Mouse (Mus musculus): Measurements from ENCODE around the gene Arl11. TPM values are rescaled to one million over a fixed set of nuclear protein-coding genes. Genes with fewer than 3 reads are reported as not detected.

The Arl11 gene
- polyA plus RNA-seq, 1 experiment from 2014 or later: 0.80 TPM

- WGBS: 89% methylated on average over 6 of the region's 6 CpGs
- no peak overlapping the region for H3K9ac ChIP-seq (replicated peaks; ENCODE audit: low read length)
- H3K4me1 ChIP-seq (ENCODE audit: insufficient read depth, low read length): no peaks in the 10 kb centered on the region
- no peak for ATAC-seq (ENCODE audit: low FRiP score, low TSS enrichment)
- H3K27me3 ChIP-seq (ENCODE audit: insufficient read depth, low read length): no peaks in the 10 kb centered on the region
- no peak overlapping the region for H3K4me3 ChIP-seq (ENCODE audit: low read length)
- no peaks in the 10 kb centered on the region for H3K36me3 ChIP-seq (ENCODE audit: insufficient read depth, low read length)
- no peaks in the 10 kb centered on the region for H3K9me3 ChIP-seq (ENCODE audit: low read length)
- H3K4me2 ChIP-seq (replicated peaks; ENCODE audit: low read depth, low read length): no peak overlapping the region
- no peak overlapping the region for H3K27ac ChIP-seq (ENCODE audit: low read length)
Measured at GRCm38 (mm10) chr14:61299810-61300209, 9.7 kb upstream of the Arl11 start.

GRCm38 (mm10) chr14:61301323-61301722 is 8.2 kb upstream of the Arl11 start:
- 57% methylated on average over 2 of the region's 2 CpGs for WGBS
- Histone ChIP-seq H3K9ac (replicated peaks; ENCODE audit: low read length) (no peak overlapping the region), H3K9me3 (ENCODE audit: low read length) (no peaks in the 10 kb centered on the region), H3K4me1 (ENCODE audit: insufficient read depth, low read length) (no peaks in the 10 kb centered on the region), H3K4me2 (replicated peaks; ENCODE audit: low read depth, low read length) (no peak overlapping the region), H3K27ac (ENCODE audit: low read length) (no peak overlapping the region), H3K36me3 (ENCODE audit: insufficient read depth, low read length) (no peaks in the 10 kb centered on the region), H3K27me3 (ENCODE audit: insufficient read depth, low read length) (no peaks in the 10 kb centered on the region), H3K4me3 (ENCODE audit: low read length) (no peak overlapping the region)
- no peak for ATAC-seq (ENCODE audit: low FRiP score, low TSS enrichment)

GRCm38 (mm10) chr14:61302428-61302827 is 7.1 kb upstream of the Arl11 start:
- Histone ChIP-seq H3K9ac (replicated peaks; ENCODE audit: low read length) (no peak overlapping the region), H3K4me3 (ENCODE audit: low read length) (no peak overlapping the region), H3K4me2 (replicated peaks; ENCODE audit: low read depth, low read length) (no peak overlapping the region), H3K27ac (ENCODE audit: low read length) (no peak overlapping the region), H3K27me3 (ENCODE audit: insufficient read depth, low read length) (no peaks in the 10 kb centered on the region), H3K4me1 (ENCODE audit: insufficient read depth, low read length) (no peaks in the 10 kb centered on the region), H3K9me3 (ENCODE audit: low read length) (no peaks in the 10 kb centered on the region), H3K36me3 (ENCODE audit: insufficient read depth, low read length) (no peaks in the 10 kb centered on the region)
- ATAC-seq (ENCODE audit: low FRiP score, low TSS enrichment): no peak
- 76% methylated on average over 2 of the region's 2 CpGs for WGBS

DNA sequence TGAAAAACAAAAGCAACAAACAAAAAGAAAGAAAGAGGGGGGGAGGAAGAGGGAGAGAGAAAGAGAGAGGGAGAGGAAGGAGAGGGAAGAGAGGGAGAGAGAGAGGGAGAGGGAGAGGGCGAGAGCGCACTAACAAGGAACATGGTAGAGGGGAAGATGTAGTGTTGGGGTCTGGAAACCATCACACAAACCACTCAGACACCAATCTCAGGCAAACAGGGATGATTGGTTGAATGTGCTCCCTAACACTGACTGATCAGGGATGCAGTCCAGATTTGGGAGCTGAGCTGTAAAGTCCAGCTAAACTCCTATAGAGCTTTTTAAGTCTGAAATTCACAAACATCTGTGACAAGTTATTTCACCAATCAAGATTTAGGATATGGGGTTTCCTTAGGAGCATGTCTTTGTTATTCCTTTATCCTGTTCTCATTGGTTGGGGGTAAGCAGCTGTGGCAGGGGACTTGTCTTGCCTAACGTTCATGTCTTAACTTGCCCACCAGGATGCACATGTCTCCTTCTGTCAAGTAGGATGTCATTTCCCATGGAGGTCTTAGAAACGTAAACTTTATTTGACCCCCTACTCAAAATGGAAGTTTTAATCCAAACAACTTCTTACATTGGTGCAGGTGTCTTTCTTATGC is 5.5 kb upstream of the Arl11 start:
- Histone ChIP-seq H3K27me3 (ENCODE audit: insufficient read depth, low read length) (no peaks in the 10 kb centered on the region), H3K4me1 (ENCODE audit: insufficient read depth, low read length) (no peaks in the 10 kb centered on the region), H3K27ac (ENCODE audit: low read length) (no peak overlapping the region), H3K36me3 (ENCODE audit: insufficient read depth, low read length) (no peaks in the 10 kb centered on the region), H3K4me2 (replicated peaks; ENCODE audit: low read depth, low read length) (no peak overlapping the region), H3K9me3 (ENCODE audit: low read length) (no peaks in the 10 kb centered on the region), H3K4me3 (ENCODE audit: low read length) (no peak overlapping the region), H3K9ac (replicated peaks; ENCODE audit: low read length) (no peak overlapping the region)
- 76% methylated on average over 4 of the region's 4 CpGs for WGBS
- no peak for ATAC-seq (ENCODE audit: low FRiP score, low TSS enrichment)

DNA sequence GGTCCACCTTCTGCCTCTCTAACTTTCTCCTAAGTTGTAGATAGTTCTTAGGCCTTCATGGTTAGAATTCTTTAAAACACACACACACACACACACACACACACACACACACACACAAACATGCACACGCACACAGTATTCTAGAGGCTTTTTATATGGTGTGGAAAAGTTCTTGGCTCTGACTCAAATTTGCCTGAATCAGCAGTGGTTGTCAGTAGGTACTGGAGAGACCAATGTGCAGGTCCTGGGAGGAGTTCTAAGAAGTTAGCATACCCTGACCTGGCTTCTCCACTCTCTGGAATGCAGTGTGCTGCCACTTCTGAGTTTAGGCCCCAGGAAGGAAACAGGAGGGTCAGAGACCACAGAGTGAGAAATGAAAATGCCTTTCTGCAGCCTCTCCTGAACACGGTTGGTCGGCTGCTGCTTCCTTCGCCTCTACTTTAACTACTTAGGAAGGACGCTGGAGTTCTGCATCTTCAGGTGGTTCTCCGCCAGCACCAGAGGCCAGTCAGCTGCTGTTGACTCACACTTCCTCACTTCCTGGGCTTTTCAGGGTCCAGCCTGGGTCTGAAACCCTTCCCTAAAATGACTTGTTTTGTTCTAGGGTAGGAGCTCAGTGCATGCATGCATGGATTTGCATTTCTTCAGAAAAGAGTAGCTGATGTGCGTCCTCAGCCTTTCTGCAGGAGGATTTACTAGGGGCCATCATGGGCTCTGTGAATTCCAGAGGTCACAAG is 651 bp downstream of the Arl11 start:
- Histone ChIP-seq H3K36me3 (ENCODE audit: insufficient read depth, low read length) (no peaks in the 10 kb centered on the region), H3K9ac (replicated peaks; ENCODE audit: low read length) (no peak overlapping the region), H3K9me3 (ENCODE audit: low read length) (no peaks in the 10 kb centered on the region), H3K4me2 (replicated peaks; ENCODE audit: low read depth, low read length) (no peak overlapping the region), H3K4me1 (ENCODE audit: insufficient read depth, low read length) (peaks cover 10% of the 10 kb centered on the region; the same call in 1 of the 2 replicates), H3K27ac (ENCODE audit: low read length) (no peak overlapping the region), H3K4me3 (ENCODE audit: low read length) (no peak overlapping the region), H3K27me3 (ENCODE audit: insufficient read depth, low read length) (no peaks in the 10 kb centered on the region)
- ATAC-seq (ENCODE audit: low FRiP score, low TSS enrichment): no peak
- WGBS: 42% methylated on average over 7 of the region's 7 CpGs

- Histone ChIP-seq H3K4me1 (ENCODE audit: insufficient read depth, low read length) (peaks cover 10% of the 10 kb centered on the region; the same call in 1 of the 2 replicates), H3K4me3 (ENCODE audit: low read length) (no peak overlapping the region), H3K4me2 (replicated peaks; ENCODE audit: low read depth, low read length) (no peak overlapping the region), H3K36me3 (ENCODE audit: insufficient read depth, low read length) (no peaks in the 10 kb centered on the region), H3K27me3 (ENCODE audit: insufficient read depth, low read length) (no peaks in the 10 kb centered on the region), H3K9me3 (ENCODE audit: low read length) (no peaks in the 10 kb centered on the region), H3K9ac (replicated peaks; ENCODE audit: low read length) (no peak overlapping the region), H3K27ac (ENCODE audit: low read length) (no peak overlapping the region)
- 66% methylated on average over 12 of the region's 12 CpGs for WGBS
- no peak for ATAC-seq (ENCODE audit: low FRiP score, low TSS enrichment)
Measured at GRCm38 (mm10) chr14:61310963-61311362, 1.4 kb downstream of the Arl11 start.

GRCm38 (mm10) chr14:61316861-61317260 is 7.3 kb downstream of the Arl11 start:
- WGBS: 29% methylated on average over 4 of the region's 4 CpGs
- H3K27ac ChIP-seq (ENCODE audit: low read length): no peak overlapping the region
- H3K27me3 ChIP-seq (ENCODE audit: insufficient read depth, low read length): no peaks in the 10 kb centered on the region
- ATAC-seq (ENCODE audit: low FRiP score, low TSS enrichment): peak; percentile 23; the same call in 1 of the 2 replicates
- no peaks in the 10 kb centered on the region for H3K9me3 ChIP-seq (ENCODE audit: low read length)
- H3K36me3 ChIP-seq (ENCODE audit: insufficient read depth, low read length): no peaks in the 10 kb centered on the region
- no peak overlapping the region for H3K4me3 ChIP-seq (ENCODE audit: low read length)
- no peak overlapping the region for H3K9ac ChIP-seq (replicated peaks; ENCODE audit: low read length)
- no peak overlapping the region for H3K4me2 ChIP-seq (replicated peaks; ENCODE audit: low read depth, low read length)
- H3K4me1 ChIP-seq (ENCODE audit: insufficient read depth, low read length): no peaks in the 10 kb centered on the region

DNA sequence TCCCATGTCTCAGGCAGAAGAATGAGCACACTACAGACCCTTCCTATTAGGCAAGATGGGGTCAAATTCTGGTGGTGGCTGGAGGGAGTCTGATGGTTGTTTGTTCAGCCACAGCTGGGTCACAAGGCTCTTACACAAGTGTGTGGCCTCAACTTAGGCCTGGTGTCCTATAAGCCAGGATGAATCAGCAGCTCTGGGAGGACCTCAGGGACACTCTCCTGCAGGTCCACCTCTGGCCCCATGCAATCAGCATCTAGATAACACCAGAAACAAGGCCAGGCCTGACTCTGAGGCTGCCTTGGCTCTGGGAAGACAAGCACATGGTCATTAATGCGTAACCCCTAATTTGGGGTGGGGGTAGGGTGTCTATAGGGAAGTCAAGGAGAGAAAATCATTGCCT is 11.2 kb downstream of the Arl11 start:
- no peak overlapping the region for H3K4me2 ChIP-seq (replicated peaks; ENCODE audit: low read depth, low read length)
- H3K27me3 ChIP-seq (ENCODE audit: insufficient read depth, low read length): no peaks in the 10 kb centered on the region
- no peak overlapping the region for H3K9ac ChIP-seq (replicated peaks; ENCODE audit: low read length)
- H3K9me3 ChIP-seq (ENCODE audit: low read length): peaks cover 8% of the 10 kb centered on the region
- H3K27ac ChIP-seq (ENCODE audit: low read length): no peak overlapping the region
- no peaks in the 10 kb centered on the region for H3K36me3 ChIP-seq (ENCODE audit: insufficient read depth, low read length)
- ATAC-seq (ENCODE audit: low FRiP score, low TSS enrichment): no peak
- 74% methylated on average over 1 of the region's 1 CpGs for WGBS
- no peaks in the 10 kb centered on the region for H3K4me1 ChIP-seq (ENCODE audit: insufficient read depth, low read length)
- no peak overlapping the region for H3K4me3 ChIP-seq (ENCODE audit: low read length)

DNA sequence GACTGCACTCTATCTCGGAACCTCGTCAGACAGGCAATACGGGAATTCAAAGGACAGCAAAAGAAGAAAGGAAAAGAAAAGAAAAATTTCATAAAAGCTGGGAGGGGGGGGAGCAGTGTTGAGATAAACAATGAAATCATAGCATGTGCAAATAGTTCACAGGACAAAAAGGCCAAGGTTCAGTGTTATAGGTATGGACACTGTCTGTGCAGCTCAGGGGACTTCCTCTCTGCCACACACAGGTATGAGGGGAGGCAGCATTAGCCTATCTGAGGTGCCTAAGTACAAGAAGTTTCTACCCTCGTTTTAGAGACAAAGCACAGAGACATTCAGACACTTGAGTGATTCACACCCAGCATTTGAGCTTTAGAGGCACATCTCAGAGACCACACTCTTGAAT is 11.6 kb downstream of the Arl11 start:
- no peak for ATAC-seq (ENCODE audit: low FRiP score, low TSS enrichment)
- Histone ChIP-seq H3K9ac (replicated peaks; ENCODE audit: low read length) (no peak overlapping the region), H3K4me1 (ENCODE audit: insufficient read depth, low read length) (no peaks in the 10 kb centered on the region), H3K27me3 (ENCODE audit: insufficient read depth, low read length) (no peaks in the 10 kb centered on the region), H3K4me2 (replicated peaks; ENCODE audit: low read depth, low read length) (no peak overlapping the region), H3K4me3 (ENCODE audit: low read length) (no peak overlapping the region), H3K27ac (ENCODE audit: low read length) (no peak overlapping the region), H3K9me3 (ENCODE audit: low read length) (peaks cover 8% of the 10 kb centered on the region), H3K36me3 (ENCODE audit: insufficient read depth, low read length) (no peaks in the 10 kb centered on the region)
- WGBS: 80% methylated on average over 4 of the region's 4 CpGs

- H3K27me3 ChIP-seq (ENCODE audit: insufficient read depth, low read length): no peaks in the 10 kb centered on the region
- no peak overlapping the region for H3K27ac ChIP-seq (ENCODE audit: low read length)
- H3K4me2 ChIP-seq (replicated peaks; ENCODE audit: low read depth, low read length): no peak overlapping the region
- ATAC-seq (ENCODE audit: low FRiP score, low TSS enrichment): no peak
- H3K4me3 ChIP-seq (ENCODE audit: low read length): no peak overlapping the region
- WGBS: 73% methylated on average over 1 of the region's 1 CpGs
- H3K36me3 ChIP-seq (ENCODE audit: insufficient read depth, low read length): no peaks in the 10 kb centered on the region
- peaks cover 8% of the 10 kb centered on the region for H3K9me3 ChIP-seq (ENCODE audit: low read length)
- no peaks in the 10 kb centered on the region for H3K4me1 ChIP-seq (ENCODE audit: insufficient read depth, low read length)
- no peak overlapping the region for H3K9ac ChIP-seq (replicated peaks; ENCODE audit: low read length)
Measured at GRCm38 (mm10) chr14:61322740-61323139, 13.2 kb downstream of the Arl11 start.
